Mouse (Mus musculus): ENCODE results near the gene Npc1l1.

GRCm38 (mm10) chr11:6169041-6169663 is 60.8 kb downstream of the Npc1l1 start:
- TF ChIP-seq EP300 (IDR thresholded peaks at IDR 0.05; ENCODE audit: low read depth), result no peak
- no peak for TF ChIP-seq CTCF (IDR thresholded peaks at IDR 0.05; ENCODE audit: low read depth)
